Mouse (Mus musculus) limb, embryonic 15.5 days (tissue): ENCODE data around the gene Insr. TPM values are rescaled to one million over a fixed set of nuclear protein-coding genes. Genes with fewer than 3 reads are reported as not detected.

Experiments
- ATAC-seq: fragments of 200-750 bp; cut with Nextera tagmentation; 2 replicates; pipeline ENCODE4 v1.8.0; 2017; ENCODE audit warnings: low read depth, moderate TSS enrichment; ENCODE audit not compliant: insufficient number of reproducible peaks, low FRiP score, low TSS enrichment
- H3K27ac ChIP-seq: fragments of 300-500 bp; sonication (generic); 2 replicates; pipeline ENCODE4 v1.5.1; 2015; ENCODE audit warnings: moderate library complexity, mild to moderate bottlenecking, inconsistent platforms
- H3K27me3 ChIP-seq: fragments of 300-500 bp; sonication (generic); 2 replicates; pipeline ENCODE4 v1.6.1; 2015; ENCODE audit warnings: inconsistent platforms
- H3K36me3 ChIP-seq: fragments of 300-500 bp; sonication (generic); 2 replicates; pipeline ENCODE4 v1.6.1; 2015; ENCODE audit warnings: inconsistent platforms
- H3K4me1 ChIP-seq: fragments of 300-500 bp; sonication (generic); 2 replicates; pipeline ENCODE4 v1.6.1; 2015; ENCODE audit warnings: inconsistent platforms
- H3K4me2 ChIP-seq: fragments of 300-500 bp; sonication (generic); 2 replicates; pipeline ENCODE4 v1.6.1; 2015; ENCODE audit warnings: mild to moderate bottlenecking, inconsistent platforms
- H3K4me3 ChIP-seq: fragments of 300-500 bp; sonication (generic); 2 replicates; pipeline ENCODE4 v1.5.1; 2015; ENCODE audit warnings: mild to moderate bottlenecking, inconsistent platforms
- H3K9ac ChIP-seq: fragments of 300-500 bp; sonication (generic); 2 replicates; pipeline ENCODE4 v1.6.1; 2015; ENCODE audit warnings: inconsistent platforms
- H3K9me3 ChIP-seq: fragments of 300-500 bp; sonication (generic); 2 replicates; pipeline ENCODE4 v1.6.1; 2016; ENCODE audit warnings: inconsistent platforms
- WGBS: fragments of 180-500 bp; shearing (Covaris S2); methylation state at CpG from one replicate; pipeline ENCODE4 v1.1.7; 2015; 5-methylcytosine and 5-hydroxymethylcytosine counted together
- polyA plus RNA-seq: library from polyadenylated mRNA; unstranded; fragments of >200 nt; fragmentation: Nextera tagmentation; extraction: Ambion mirVana; gene quantifications from 2 replicates; pipeline ENCODE4 v1.2.1, GENCODE M21; 2015

Insr gene
- polyA plus RNA-seq, 1 experiment from 2014 or later = 36.4 TPM

DNA sequence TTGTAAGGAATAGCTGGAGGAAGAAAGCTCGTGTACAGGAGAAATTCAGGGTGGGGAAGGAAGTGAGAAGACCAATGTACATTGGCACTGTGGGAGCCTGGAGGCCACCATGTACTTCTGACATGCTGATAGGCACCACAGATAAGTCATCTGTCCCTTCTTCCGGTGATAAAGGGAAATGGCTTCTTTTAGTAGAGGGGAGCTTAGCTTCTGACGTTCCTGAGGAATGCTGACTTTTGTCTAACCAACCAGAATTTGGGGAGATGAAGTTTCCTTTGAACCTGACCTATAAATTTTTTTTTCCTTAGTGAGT is 12.0 kb downstream of the Insr start:
- H3K36me3 ChIP-seq = no peaks in the 10 kb centered on the region
- no peak overlapping the region for H3K4me3 ChIP-seq
- no peak overlapping the region for H3K27ac ChIP-seq
- ATAC-seq = no peak
- 76% methylated on average over 3 of the region's 3 CpGs for WGBS
- no peaks in the 10 kb centered on the region for H3K4me1 ChIP-seq
- H3K9ac ChIP-seq = no peak overlapping the region
- no peaks in the 10 kb centered on the region for H3K27me3 ChIP-seq
- 0 out of 2 replicates have a peak, but pooled peaks cover 3% of the 10 kb centered on the region for H3K9me3 ChIP-seq
- H3K4me2 ChIP-seq = no peak overlapping the region

DNA sequence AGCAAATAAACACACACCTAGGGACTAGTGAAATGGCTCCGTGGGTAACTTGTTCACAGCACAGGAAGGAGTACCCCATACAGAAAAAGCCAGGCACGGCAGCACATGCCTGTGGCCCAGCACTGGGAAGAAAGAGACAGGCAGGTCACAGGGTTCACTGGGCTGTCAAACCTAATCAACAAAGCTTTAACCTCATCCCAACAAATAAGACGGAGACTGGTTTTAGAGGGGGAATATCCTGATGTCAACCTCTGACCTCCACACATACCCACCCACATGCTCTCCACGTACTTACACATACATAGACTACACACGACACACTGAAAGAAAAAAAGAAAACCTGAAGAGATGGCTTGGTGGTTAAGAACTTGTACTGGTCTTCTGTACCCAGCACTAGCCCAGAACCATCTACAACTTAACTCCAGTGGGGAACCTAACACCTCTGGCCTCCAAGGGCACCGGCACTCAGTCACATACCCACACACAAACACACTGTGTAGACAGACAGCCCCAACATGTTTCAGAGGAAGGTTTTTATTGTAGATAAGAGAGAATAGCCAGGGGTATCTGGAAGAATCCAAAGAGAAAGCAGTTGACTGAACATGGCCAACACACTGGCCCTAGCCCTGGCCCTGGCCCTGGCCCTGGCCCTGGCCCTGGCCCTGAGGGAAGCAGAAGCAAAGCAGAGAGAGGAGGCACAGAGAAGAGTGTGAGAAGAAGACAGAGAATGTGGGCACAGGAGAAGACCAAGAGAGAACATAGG is 12.6 kb downstream of the Insr start:
- H3K9me3 ChIP-seq = 0 out of 2 replicates have a peak, but pooled peaks cover 3% of the 10 kb centered on the region
- ATAC-seq = no peak
- H3K9ac ChIP-seq = no peak overlapping the region
- H3K4me2 ChIP-seq = no peak overlapping the region
- H3K4me3 ChIP-seq = no peak overlapping the region
- 77% methylated on average over 6 of the region's 6 CpGs for WGBS
- H3K4me1 ChIP-seq = no peaks in the 10 kb centered on the region
- no peaks in the 10 kb centered on the region for H3K36me3 ChIP-seq
- H3K27ac ChIP-seq = no peak overlapping the region
- no peaks in the 10 kb centered on the region for H3K27me3 ChIP-seq

DNA sequence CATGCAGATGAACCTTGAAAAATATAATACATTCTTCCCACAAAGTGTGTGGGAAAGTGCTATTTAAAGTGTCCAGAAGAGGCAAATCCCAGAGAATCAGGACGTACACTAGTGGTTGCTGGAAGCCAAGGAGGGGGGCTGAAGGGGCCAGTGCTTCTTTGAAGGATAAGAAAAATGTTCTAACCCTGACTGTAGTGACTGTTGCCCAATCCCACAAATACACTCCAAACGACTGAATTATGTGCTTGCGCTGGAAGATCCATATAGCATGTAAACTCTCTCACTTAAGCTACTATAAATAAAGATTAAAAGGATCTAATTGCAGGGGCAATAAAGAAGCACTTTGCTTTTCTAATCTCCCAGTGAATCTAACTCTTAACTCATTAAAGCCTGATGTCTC is 14.2 kb downstream of the Insr start:
- ATAC-seq = no peak

DNA sequence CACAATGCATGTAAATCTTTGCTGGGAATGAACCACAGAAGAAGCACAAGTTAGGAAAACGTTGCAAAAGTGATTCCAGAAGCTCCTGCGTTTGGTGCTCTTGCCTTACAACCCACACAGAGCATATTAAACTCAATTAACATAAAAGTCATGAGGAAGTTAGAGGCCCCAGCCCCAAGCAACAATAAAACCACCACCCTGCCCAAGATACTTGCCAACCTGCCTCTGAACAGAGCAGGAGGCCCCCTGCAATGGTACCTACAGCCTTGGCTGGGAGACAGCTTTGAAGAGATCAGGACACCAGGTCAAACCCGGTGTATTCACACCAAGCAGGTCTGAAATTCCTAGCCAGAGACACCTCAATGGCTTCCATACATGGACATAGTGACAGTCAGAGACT is 16.6 kb downstream of the Insr start:
- no peak for ATAC-seq
- no peak overlapping the region for H3K4me2 ChIP-seq
- no peak overlapping the region for H3K9ac ChIP-seq
- no peaks in the 10 kb centered on the region for H3K27me3 ChIP-seq
- H3K4me3 ChIP-seq = no peak overlapping the region
- 65% methylated on average over 3 of the region's 3 CpGs for WGBS
- H3K36me3 ChIP-seq = peaks cover 22% of the 10 kb centered on the region
- no peak overlapping the region for H3K27ac ChIP-seq
- no peaks in the 10 kb centered on the region for H3K4me1 ChIP-seq
- 0 out of 2 replicates have a peak, but pooled peaks cover 3% of the 10 kb centered on the region for H3K9me3 ChIP-seq

More for the DNA sequence above, 14.2 kb downstream of the Insr start:
- no peak overlapping the region for H3K4me2 ChIP-seq
- WGBS = 40% methylated on average over 3 of the region's 3 CpGs
- no peak overlapping the region for H3K27ac ChIP-seq
- H3K4me1 ChIP-seq = no peaks in the 10 kb centered on the region
- H3K9ac ChIP-seq = no peak overlapping the region
- H3K4me3 ChIP-seq = no peak overlapping the region
- H3K27me3 ChIP-seq = no peaks in the 10 kb centered on the region
- 0 out of 2 replicates have a peak, but pooled peaks cover 6% of the 10 kb centered on the region for H3K36me3 ChIP-seq
- H3K9me3 ChIP-seq = 0 out of 2 replicates have a peak, but pooled peaks cover 3% of the 10 kb centered on the region

DNA sequence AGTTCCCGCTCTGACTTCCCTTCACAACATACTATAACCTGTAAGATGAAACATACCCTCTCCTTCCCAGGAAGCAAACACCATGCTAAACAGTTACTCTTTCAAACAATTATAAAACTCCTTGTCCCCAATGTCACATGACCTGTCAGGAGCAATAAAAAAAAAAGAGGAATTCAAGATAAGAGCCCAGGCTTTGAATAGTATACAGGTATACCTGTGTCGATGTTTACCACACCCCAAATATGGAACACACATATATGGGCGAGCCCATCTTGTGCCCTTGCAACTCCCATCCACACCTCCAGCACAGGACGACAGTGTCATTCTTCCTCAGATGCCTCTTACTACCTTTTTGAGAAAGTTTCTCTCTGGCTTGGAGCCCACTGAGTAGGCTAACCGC is 18.3 kb downstream of the Insr start:
- Histone ChIP-seq H3K4me3 (no peak overlapping the region), H3K4me1 (no peaks in the 10 kb centered on the region), H3K27ac (no peak overlapping the region), H3K36me3 (peaks cover 29% of the 10 kb centered on the region), H3K4me2 (no peak overlapping the region), H3K27me3 (no peaks in the 10 kb centered on the region), H3K9ac (no peak overlapping the region), H3K9me3 (0 out of 2 replicates have a peak, but pooled peaks cover 3% of the 10 kb centered on the region)
- ATAC-seq = no peak
- 90% methylated on average over 5 of the region's 5 CpGs for WGBS

DNA sequence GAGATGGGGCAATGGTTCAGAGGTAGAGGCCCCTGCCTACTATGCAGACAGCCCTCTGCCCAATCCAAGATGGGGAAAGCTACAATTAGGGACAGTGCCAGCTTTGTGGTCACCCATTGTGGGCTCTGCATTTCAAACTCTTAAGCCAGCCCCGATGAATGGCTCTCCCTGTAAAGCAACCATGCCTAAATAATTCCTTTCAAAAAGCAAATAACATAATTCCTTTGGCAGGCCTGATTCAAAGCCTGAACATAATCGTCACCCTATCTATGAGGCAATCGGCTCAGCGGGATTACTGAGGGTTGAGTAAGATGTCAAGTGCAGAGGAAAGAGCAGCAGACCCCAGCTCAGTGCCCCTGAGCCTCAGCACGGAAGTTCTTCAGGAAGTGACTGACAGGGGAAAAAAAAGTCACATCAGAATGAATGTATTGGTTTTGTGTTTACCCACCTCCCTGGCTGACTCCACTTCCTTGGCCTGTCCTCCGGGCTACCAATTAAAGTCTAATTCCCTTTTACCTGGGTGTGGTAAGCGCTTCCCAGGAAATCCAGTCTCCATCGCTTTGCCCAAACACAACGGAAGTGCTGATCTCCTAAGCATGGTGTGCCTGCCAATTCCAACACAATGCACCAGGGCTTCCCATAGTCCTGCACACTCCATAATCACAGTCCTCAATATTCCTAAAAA is 19.1 kb downstream of the Insr start:
- no peak overlapping the region for H3K4me3 ChIP-seq
- H3K36me3 ChIP-seq = peaks cover 32% of the 10 kb centered on the region
- no peak; the same call in 1 of the 2 replicates for ATAC-seq
- H3K9me3 ChIP-seq = 0 out of 2 replicates have a peak, but pooled peaks cover 3% of the 10 kb centered on the region
- no peak overlapping the region for H3K27ac ChIP-seq
- H3K9ac ChIP-seq = no peak overlapping the region
- H3K4me1 ChIP-seq = no peaks in the 10 kb centered on the region
- 81% methylated on average over 9 of the region's 9 CpGs for WGBS
- no peak overlapping the region for H3K4me2 ChIP-seq
- no peaks in the 10 kb centered on the region for H3K27me3 ChIP-seq

DNA sequence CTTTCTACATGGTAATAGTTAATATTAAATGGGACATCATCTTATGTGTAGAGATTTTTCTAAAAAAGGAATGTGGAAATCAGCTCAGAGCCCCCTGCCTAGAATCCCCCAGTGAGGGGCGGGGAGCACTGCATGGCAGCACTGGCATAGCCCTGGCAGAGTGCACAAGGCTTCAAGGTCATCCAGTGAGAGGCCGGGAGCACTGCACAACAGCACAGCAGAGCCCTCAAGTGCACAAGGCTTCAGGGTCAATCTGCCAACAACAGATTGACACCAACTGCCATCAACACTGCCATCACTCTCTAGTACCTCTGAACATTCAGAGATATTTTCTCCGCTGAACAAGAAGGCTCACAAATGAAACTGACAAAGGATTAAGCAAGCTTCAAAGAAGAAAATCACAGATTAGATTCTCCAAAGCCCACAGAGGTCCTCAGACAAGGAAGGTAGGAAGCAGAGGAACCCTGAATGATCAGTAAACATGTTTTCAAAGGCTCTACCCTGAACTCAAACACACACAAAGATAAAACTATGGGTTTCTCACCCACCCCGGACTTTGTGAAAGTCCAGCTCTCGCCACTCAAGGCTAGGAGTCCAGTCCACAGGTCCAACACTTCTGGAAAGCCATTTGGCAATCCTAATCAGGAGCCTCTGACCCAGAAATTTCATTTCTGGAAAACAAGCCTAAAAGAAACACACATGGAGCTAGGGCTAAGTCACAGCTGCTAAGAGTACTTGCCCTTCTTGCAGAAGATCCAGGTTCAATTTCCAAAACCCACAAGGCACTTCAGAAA is 23.1 kb downstream of the Insr start:
- Histone ChIP-seq H3K4me2 (no peak overlapping the region), H3K9me3 (no peaks in the 10 kb centered on the region), H3K9ac (no peak overlapping the region), H3K27me3 (no peaks in the 10 kb centered on the region), H3K27ac (no peak overlapping the region), H3K36me3 (peaks cover 55% of the 10 kb centered on the region), H3K4me3 (no peak overlapping the region), H3K4me1 (no peaks in the 10 kb centered on the region)
- WGBS = 91% methylated on average over 5 of the region's 5 CpGs
- ATAC-seq = no peak

DNA sequence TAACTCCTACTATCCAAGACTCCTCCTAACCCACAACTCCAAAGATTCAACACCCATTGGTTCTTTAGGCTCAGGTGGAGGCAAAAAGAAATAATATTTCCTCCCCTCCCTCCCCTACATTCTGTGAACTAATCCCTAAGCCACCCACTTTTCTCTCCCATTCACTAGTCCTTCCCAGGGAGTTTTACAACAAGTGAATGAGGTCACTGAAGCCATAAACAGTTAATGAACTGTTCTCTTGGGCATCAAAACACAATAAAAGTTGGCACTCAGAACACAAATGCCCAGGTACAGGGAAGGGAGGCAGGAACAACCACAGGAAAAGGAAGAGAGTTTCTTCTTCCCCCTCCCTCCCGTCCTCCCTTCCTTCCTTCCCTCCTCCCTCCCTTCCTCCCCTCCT is 24.1 kb downstream of the Insr start:
- no peak overlapping the region for H3K27ac ChIP-seq
- H3K4me1 ChIP-seq = no peaks in the 10 kb centered on the region
- ATAC-seq = no peak
- WGBS = 64% methylated on average over 1 of the region's 1 CpGs
- H3K9ac ChIP-seq = no peak overlapping the region
- no peaks in the 10 kb centered on the region for H3K27me3 ChIP-seq
- no peak overlapping the region for H3K4me2 ChIP-seq
- H3K36me3 ChIP-seq = peaks cover 54% of the 10 kb centered on the region
- no peak overlapping the region for H3K4me3 ChIP-seq
- H3K9me3 ChIP-seq = no peaks in the 10 kb centered on the region

DNA sequence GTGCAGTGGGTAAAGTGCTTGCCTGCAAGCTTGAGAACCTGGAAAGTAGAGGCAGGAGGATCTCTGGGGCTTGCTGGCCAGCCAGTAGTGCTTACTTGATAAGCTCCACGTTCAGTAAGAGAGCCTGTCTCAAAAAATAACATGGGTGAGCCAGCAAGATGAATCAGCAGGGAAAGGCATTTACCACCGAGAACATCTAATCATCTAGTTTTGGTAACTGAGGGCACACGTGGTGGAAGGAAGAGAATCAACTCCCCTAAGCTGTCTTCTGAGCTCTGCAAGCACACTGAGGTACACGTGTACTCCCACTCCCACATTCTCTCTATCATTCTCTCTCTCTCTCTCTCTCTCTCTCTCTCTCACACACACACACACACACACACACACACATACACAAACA is 26.2 kb downstream of the Insr start:
- H3K4me2 ChIP-seq = no peak overlapping the region
- no peaks in the 10 kb centered on the region for H3K27me3 ChIP-seq
- no peak overlapping the region for H3K4me3 ChIP-seq
- no peak overlapping the region for H3K9ac ChIP-seq
- WGBS = 65% methylated on average over 4 of the region's 4 CpGs
- no peak for ATAC-seq
- H3K9me3 ChIP-seq = no peaks in the 10 kb centered on the region
- no peak overlapping the region for H3K27ac ChIP-seq
- no peaks in the 10 kb centered on the region for H3K4me1 ChIP-seq
- peaks cover 42% of the 10 kb centered on the region for H3K36me3 ChIP-seq

DNA sequence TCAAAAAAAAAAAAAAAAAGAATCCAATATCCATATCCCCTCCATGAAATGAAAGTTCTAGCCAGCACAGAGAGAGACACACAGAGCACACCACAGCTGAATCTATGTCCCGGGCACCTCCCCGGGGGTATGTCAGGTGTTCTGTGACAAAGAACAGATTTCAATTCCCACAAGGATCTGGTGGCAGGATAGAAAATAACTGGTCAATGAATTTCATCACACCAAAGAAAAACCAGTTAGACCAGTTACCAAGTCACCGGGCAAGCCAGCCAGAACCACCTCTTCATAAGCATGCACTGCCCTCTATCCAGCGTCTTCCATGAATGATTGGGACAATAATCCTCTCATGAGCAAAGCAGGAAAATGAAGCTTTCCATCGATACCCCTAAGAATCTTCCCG is 26.8 kb downstream of the Insr start:
- WGBS = 82% methylated on average over 6 of the region's 6 CpGs
- no peak overlapping the region for H3K4me2 ChIP-seq

DNA sequence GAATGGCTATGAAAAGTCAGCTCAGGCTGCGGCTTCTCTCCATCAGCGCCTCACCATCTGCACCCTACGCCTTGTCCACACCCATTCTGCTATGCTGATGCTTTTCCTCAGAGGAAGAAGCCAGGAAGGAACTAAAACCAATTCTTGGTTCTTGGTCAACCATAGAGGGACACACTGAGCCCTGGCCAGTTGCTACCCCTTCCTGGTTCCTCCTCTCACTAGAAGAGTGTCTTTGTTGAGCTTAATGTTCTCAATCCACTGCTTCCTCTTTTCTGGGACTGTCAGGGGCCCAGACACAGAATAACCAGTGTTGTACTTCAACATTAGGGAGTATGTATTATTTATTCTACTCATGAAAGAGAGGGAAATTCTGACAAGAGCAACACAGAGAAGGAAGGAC is 28.3 kb downstream of the Insr start:
- H3K9me3 ChIP-seq = no peaks in the 10 kb centered on the region

More for the DNA sequence above, 26.8 kb downstream of the Insr start:
- H3K4me1 ChIP-seq = no peaks in the 10 kb centered on the region
- H3K27ac ChIP-seq = no peak overlapping the region
- H3K4me3 ChIP-seq = no peak overlapping the region
- H3K9ac ChIP-seq = no peak overlapping the region
- no peaks in the 10 kb centered on the region for H3K27me3 ChIP-seq
- no peak for ATAC-seq
- no peaks in the 10 kb centered on the region for H3K9me3 ChIP-seq
- H3K36me3 ChIP-seq = peaks cover 37% of the 10 kb centered on the region

DNA sequence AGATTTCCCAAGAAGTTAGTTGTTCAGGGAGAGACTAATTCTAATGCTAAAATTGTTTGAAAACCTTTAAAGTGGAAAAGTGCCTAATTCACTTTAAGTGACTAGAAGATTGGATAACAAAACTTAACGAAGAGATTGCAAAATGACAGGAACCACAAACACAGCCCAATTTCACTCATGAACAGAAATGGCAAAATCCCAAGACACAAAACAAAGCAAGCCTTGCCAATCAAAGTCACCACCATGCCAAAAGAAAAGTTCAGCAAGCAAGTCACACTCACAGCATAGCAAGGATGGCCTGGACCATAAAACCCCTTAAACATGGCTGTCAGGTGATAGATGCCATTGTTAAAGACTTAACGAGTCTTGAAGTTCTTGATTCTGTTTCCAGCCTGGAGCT is 29.5 kb downstream of the Insr start:
- Histone ChIP-seq H3K4me1 (no peaks in the 10 kb centered on the region), H3K36me3 (peaks cover 36% of the 10 kb centered on the region), H3K27ac (no peak overlapping the region), H3K4me3 (no peak overlapping the region), H3K9me3 (no peaks in the 10 kb centered on the region), H3K4me2 (no peak overlapping the region), H3K9ac (no peak overlapping the region), H3K27me3 (no peaks in the 10 kb centered on the region)
- 66% methylated on average over 2 of the region's 2 CpGs for WGBS
- ATAC-seq = no peak

More for the DNA sequence above, 28.3 kb downstream of the Insr start:
- 95% methylated on average over 3 of the region's 3 CpGs for WGBS
- H3K27ac ChIP-seq = no peak overlapping the region
- ATAC-seq = no peak
- H3K36me3 ChIP-seq = peaks cover 32% of the 10 kb centered on the region
- no peaks in the 10 kb centered on the region for H3K27me3 ChIP-seq
- H3K4me2 ChIP-seq = no peak overlapping the region
- no peak overlapping the region for H3K4me3 ChIP-seq
- no peak overlapping the region for H3K9ac ChIP-seq
- no peaks in the 10 kb centered on the region for H3K4me1 ChIP-seq
